Mouse (Mus musculus): ENCODE results near the gene Ncf1. TPM values are rescaled to one million over a fixed set of nuclear protein-coding genes. Genes with fewer than 3 reads are reported as not detected.

Ncf1 gene
- polyA plus RNA-seq, 1 experiment = 13.5 TPM

DNA sequence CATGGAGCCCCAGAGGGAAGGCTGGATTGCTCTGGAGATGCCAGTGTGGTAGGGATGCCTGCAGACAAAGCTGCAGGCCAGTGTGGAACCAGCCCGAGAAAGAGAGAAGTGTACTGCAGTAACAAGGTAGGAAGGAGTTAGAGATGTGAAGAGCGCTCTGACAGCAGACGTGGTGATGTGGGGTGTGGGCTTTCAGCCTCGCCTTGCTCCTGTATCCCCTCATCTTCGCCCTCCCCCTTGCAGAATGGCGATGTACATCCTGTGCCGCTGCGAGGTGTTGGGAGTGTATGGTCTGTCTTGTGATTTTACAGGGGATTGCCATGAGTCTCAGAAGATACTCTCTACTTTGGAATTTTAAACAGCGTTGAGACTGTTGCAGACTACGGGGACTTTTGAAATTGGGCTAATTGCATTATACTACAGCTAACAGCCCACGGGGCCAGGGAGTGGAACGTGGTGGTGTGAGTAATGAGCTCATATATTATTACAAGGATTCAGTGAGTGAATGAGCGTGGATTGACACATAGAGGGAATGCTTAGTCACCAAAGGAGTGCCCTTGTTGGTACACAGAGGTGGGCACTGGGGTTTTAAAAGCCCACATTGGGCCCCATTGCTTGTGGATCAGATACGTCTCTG, 19.3 kb upstream of the Ncf1 start:
- 92% methylated on average over 14 of the region's 14 CpGs for WGBS
- no peak for DNase-seq (ENCODE audit: low read depth, low spot score)

- 79% methylated on average over 5 of the region's 5 CpGs for WGBS
- no peak for DNase-seq (ENCODE audit: low read depth, low spot score)
Observed at GRCm38 (mm10) chr5:134246146-134246545, 16.7 kb upstream of the Ncf1 start.

- whole genome bisulfite sequencing = 87% methylated on average over 5 of the region's 5 CpGs
- no peak for DNase-seq (ENCODE audit: low read depth, low spot score)
Observed at GRCm38 (mm10) chr5:134244890-134245289, 15.5 kb upstream of the Ncf1 start.

- no peak for DNase-seq (ENCODE audit: low read depth, low spot score)
- 76% methylated on average over 26 of the region's 26 CpGs for WGBS
Observed at GRCm38 (mm10) chr5:134243661-134244436, 14.4 kb upstream of the Ncf1 start.

- DNase-seq (ENCODE audit: low read depth, low spot score) = no peak
- WGBS = 73% methylated on average over 5 of the region's 5 CpGs
Observed at GRCm38 (mm10) chr5:134241831-134242230, 12.4 kb upstream of the Ncf1 start.

DNA sequence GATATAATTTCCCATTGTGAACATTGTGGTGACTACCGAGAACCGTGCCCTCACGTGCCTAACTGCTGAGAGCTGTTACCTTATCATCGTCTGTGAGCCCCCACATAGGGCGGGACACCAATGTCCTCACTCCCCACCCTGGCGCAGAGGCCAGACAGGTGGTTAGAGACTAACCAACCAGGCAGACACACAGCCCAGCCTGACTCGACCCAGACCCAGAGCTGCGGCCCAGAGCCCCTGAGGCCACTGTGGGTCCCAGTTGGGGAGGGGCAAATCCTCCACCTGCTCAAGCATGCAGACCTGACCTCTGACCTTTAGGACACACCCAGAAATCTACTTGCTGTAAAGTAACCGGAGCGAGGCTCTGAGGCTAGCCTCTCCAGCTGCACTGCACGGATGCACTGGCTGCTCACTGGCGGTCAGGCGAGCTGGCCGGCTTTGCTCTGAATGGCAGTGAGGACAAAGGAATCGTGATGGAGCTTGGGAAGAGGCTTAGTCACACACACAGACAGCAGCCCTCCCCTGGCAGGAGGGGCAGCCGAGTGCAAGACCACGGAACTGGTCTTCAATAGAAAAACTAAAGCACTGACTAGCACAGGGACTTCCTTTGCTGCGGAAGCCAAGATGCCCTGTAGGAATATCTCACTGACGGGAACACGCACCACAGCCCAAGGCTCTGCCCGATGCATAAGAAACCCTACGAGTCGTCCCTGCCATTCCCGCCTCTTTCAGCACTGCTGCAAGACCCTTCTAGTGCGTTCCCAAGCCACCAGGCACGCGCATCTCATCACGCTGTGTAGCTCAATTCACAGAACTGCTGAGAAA, 8.7 kb upstream of the Ncf1 start:
- WGBS = 87% methylated on average over 28 of the region's 28 CpGs
- no peak for DNase-seq (ENCODE audit: low read depth, low spot score)

DNA sequence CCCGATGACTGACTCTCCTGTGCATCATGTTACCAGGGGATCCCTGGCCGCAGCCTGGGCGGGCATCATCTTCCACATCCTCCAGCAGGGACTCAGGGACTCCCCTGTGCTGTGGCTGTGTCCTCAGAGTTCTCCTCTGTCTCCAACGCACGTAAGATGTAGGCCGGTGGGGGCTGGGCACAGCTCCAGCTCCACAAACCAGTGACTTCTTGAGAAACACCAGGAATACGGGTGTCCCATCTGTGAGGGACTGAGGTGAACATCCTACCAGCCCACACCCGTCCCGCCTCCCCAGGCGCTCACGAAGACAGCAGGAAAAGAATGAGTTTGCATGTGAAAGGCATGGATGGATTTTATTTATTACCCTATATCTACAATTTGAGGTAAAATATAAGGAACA, 8.1 kb upstream of the Ncf1 start:
- DNase-seq (ENCODE audit: low read depth, low spot score) = no peak
- 87% methylated on average over 11 of the region's 11 CpGs for WGBS

DNA sequence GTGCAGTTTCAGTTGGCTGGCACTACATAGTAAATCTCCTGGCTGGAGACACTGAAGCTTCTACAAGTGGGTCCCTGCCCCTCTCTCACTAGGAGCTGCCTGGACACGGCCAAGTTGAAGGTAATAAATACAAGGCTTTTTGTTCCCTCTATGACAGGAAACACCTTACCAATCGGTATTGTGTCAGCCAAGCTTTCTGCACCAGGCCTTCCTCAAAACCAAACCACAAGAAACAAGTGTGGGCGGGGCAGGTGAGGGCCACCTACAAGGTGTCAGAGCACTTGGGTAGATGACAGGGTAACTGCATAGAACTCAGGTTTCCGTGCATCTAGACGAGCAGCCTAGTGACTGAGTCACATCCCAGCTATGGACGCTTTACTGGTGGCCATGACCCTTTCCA, 7.4 kb upstream of the Ncf1 start:
- WGBS = 68% methylated on average over 6 of the region's 6 CpGs
- DNase-seq (ENCODE audit: low read depth, low spot score) = no peak

GRCm38 (mm10) chr5:134236241-134236640, 6.8 kb upstream of the Ncf1 start:
- WGBS = 63% methylated on average over 3 of the region's 3 CpGs
- no peak for DNase-seq (ENCODE audit: low read depth, low spot score)

DNA sequence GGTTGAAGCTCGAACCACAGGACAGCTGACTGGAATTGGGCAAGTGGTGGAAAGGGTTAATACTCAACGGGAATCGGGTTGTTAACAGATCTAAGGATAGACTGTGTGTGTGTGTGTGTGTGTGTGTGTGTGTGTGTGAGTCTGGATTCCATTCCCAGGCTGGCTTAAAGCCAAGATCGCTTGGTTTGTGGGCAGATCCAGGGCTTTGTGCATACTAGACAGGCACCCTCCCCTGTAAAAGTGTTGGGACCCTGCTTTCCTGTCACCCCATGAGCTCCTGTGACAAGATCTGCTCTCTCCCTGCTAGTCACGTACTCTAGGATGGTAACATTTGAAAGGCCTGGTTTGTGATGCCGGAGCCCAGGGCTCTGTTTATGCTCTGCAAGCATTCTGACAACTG, 5.7 kb upstream of the Ncf1 start:
- WGBS = 28% methylated on average over 6 of the region's 6 CpGs
- no peak for DNase-seq (ENCODE audit: low read depth, low spot score)

GRCm38 (mm10) chr5:134234205-134234604, 4.8 kb upstream of the Ncf1 start:
- 79% methylated on average over 2 of the region's 2 CpGs for WGBS
- no peak for DNase-seq (ENCODE audit: low read depth, low spot score)

DNA sequence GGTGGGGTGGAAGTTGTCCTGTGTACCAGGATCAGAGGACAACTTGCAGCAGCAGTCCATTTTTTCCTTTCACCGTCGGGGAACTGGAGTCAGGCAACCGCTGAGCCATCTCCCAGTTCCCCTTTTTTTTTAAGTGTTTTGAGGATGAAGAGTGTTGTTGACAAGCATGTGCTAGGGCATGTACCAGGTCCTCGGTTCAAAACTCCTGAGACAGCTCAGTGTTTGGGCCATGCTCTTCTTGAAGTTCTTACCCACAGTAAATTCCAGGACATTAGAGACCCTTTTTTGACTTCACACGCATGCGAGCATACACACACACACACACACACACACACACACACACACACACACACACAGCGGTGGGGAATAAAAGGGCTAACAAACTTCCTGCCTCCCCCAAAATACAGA, 3.8 kb upstream of the Ncf1 start:
- no peak for DNase-seq (ENCODE audit: low read depth, low spot score)
- WGBS = 53% methylated on average over 7 of the region's 7 CpGs

GRCm38 (mm10) chr5:134232568-134232967, 3.1 kb upstream of the Ncf1 start:
- no peak for DNase-seq (ENCODE audit: low read depth, low spot score)

DNA sequence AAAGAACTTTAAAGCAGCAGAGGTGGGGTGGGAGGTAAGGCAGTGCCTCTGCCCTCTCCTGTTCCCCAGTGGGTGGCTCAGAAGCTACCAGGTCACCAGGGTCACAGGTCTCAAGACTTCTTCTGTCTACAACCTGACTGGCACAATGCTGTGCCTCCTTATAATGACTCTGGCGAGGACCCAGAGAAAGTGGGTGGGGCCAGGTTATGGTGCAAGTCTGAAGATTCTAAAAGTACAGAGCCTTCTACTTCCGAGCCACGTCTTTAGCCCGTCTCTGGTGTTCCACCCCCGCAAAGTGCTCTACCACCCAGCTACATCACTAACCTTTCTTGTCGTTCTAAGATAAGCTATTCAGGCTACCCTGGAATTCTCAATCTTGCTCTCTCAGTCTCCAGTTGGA, 2.7 kb upstream of the Ncf1 start:
- DNase-seq (ENCODE audit: low read depth, low spot score) = peak; percentile 56
- 15% methylated on average over 6 of the region's 6 CpGs for WGBS

More at GRCm38 (mm10) chr5:134232568-134232967, 3.1 kb upstream of the Ncf1 start:
- 10% methylated on average over 7 of the region's 7 CpGs for WGBS

- DNase-seq (ENCODE audit: low read depth, low spot score) = no peak
- WGBS = 79% methylated on average over 5 of the region's 5 CpGs
Observed at GRCm38 (mm10) chr5:134231376-134231775, 2.0 kb upstream of the Ncf1 start.

GRCm38 (mm10) chr5:134228249-134228638, 1.2 kb downstream of the Ncf1 start:
- 74% methylated on average over 6 of the region's 6 CpGs for WGBS
- no peak for DNase-seq (ENCODE audit: low read depth, low spot score)

- 43% methylated on average over 11 of the region's 11 CpGs for WGBS
- no peak for DNase-seq (ENCODE audit: low read depth, low spot score)
Observed at GRCm38 (mm10) chr5:134227574-134228248, 1.7 kb downstream of the Ncf1 start.

GRCm38 (mm10) chr5:134226946-134227345, 2.5 kb downstream of the Ncf1 start:
- no peak for DNase-seq (ENCODE audit: low read depth, low spot score)
- 44% methylated on average over 12 of the region's 12 CpGs for WGBS

DNA sequence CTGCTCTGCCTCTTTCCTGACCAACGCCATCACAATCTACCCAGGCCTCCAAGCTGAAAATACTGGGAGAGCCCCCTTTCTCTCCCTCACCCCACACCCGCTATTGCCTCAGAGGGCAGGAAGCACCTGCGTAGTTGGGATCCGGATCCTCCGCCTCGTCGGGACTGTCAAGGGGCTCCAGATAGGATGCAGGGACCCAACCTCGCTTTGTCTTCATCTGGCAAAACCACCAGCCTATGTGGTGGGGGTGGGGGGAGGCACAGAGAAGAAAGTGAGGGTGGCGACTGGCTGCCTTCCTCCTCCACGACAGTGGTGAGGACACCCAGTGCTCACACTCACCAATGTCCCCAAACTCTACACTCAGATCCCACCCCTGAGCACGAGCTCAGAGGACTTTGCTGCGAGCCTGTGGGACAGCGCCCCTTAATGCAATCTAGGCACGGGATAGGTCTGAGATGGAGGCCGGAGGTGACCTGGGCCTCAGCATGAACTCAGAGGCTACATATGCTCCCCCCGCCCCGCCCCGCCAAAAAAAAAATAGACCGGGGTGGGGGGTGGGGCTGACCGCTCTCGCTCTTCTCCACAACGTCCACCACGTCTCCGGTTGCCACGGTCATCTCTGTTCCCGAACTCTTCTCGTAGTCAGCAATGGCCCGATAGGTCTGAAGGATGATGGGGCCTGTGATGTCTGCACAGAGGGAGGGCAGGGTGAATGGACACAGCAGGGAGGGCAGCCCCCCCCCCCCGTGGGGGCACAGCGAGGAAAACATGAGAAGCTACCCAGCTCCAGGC, 4.1 kb downstream of the Ncf1 start:
- no peak for DNase-seq (ENCODE audit: low read depth, low spot score)
- 79% methylated on average over 30 of the region's 30 CpGs for WGBS
